Mouse (Mus musculus): ENCODE measurements at regions not wholly inside any gene's neighbourhood (a gene's known extent, or its start where the extent isn't known, plus 50 kb on each side); places are given as distances from the start of the nearest gene placed in this dataset.

- no peak for TF ChIP-seq ZNF384 (IDR thresholded peaks at IDR 0.05; ENCODE audit: low read depth, low read length)
- peak; percentile 71; the same call in 1 of the 2 replicates for TF ChIP-seq ZC3H11A (IDR thresholded peaks at IDR 0.05; ENCODE audit: borderline replicate concordance, low read depth, low read length)
These were observed 587.6 kb upstream of the Vstm2b start for GRCm38 (mm10) chr7:40310558-40310957.
